Mouse (Mus musculus): ENCODE results near the gene Epb42. TPM values are rescaled to one million over a fixed set of nuclear protein-coding genes. Genes with fewer than 3 reads are reported as not detected.

The Epb42 gene
- polyA plus RNA-seq, 1 experiment from 2014 or later: 61.3 TPM

- no peak overlapping the region for H3K4me2 ChIP-seq
- H3K36me3 ChIP-seq (ENCODE audit: control insufficient read depth, insufficient read depth, low read length): peaks cover 9% of the 10 kb centered on the region
- no peak overlapping the region for H3K4me3 ChIP-seq (ENCODE audit: low read depth, low read length)
- no peak for ATAC-seq (replicated peaks; ENCODE audit: low FRiP score)
- H3K27me3 ChIP-seq (replicated peaks; ENCODE audit: control insufficient read depth, insufficient read depth, low read length): no peaks in the 10 kb centered on the region
- H3K9ac ChIP-seq (ENCODE audit: low read depth, low read length): no peak overlapping the region
- H3K4me1 ChIP-seq (replicated peaks; ENCODE audit: control insufficient read depth, insufficient read depth, low read length): no peaks in the 10 kb centered on the region
- no peak for DNase-seq (ENCODE audit: low spot score)
- WGBS: 88% methylated on average over 9 of the region's 9 CpGs
- no peak overlapping the region for H3K27ac ChIP-seq (ENCODE audit: low read depth, low read length)
- no peaks in the 10 kb centered on the region for H3K9me3 ChIP-seq (ENCODE audit: control insufficient read depth, low read length)
These were observed 20.6 kb downstream of the Epb42 start for GRCm38 (mm10) chr2:121016226-121016625.

- H3K4me1 ChIP-seq (replicated peaks; ENCODE audit: control insufficient read depth, insufficient read depth, low read length): no peaks in the 10 kb centered on the region
- no peak overlapping the region for H3K4me3 ChIP-seq (ENCODE audit: low read depth, low read length)
- no peak for ATAC-seq (replicated peaks; ENCODE audit: low FRiP score)
- DNase-seq (ENCODE audit: low spot score): no peak
- 77% methylated on average over 2 of the region's 2 CpGs for WGBS
- no peaks in the 10 kb centered on the region for H3K27me3 ChIP-seq (replicated peaks; ENCODE audit: control insufficient read depth, insufficient read depth, low read length)
- H3K9me3 ChIP-seq (ENCODE audit: control insufficient read depth, low read length): no peaks in the 10 kb centered on the region
- H3K9ac ChIP-seq (ENCODE audit: low read depth, low read length): no peak overlapping the region
- no peak overlapping the region for H3K27ac ChIP-seq (ENCODE audit: low read depth, low read length)
- peaks cover 9% of the 10 kb centered on the region for H3K36me3 ChIP-seq (ENCODE audit: control insufficient read depth, insufficient read depth, low read length)
- no peak overlapping the region for H3K4me2 ChIP-seq
These were observed 21.4 kb downstream of the Epb42 start for GRCm38 (mm10) chr2:121015507-121015906.

GRCm38 (mm10) chr2:121012676-121013075 lies 24.2 kb downstream of the Epb42 start:
- H3K9ac ChIP-seq (ENCODE audit: low read depth, low read length): no peak overlapping the region
- H3K4me3 ChIP-seq (ENCODE audit: low read depth, low read length): no peak overlapping the region
- H3K36me3 ChIP-seq (ENCODE audit: control insufficient read depth, insufficient read depth, low read length): peaks cover 6% of the 10 kb centered on the region
- no peak overlapping the region for H3K4me2 ChIP-seq
- H3K27ac ChIP-seq (ENCODE audit: low read depth, low read length): no peak overlapping the region
- ATAC-seq (replicated peaks; ENCODE audit: low FRiP score) (no peak), DNase-seq (ENCODE audit: low spot score) (no peak)
- H3K27me3 ChIP-seq (replicated peaks; ENCODE audit: control insufficient read depth, insufficient read depth, low read length): no peaks in the 10 kb centered on the region
- peaks cover 5% of the 10 kb centered on the region; the same call in 1 of the 2 replicates for H3K4me1 ChIP-seq (replicated peaks; ENCODE audit: control insufficient read depth, insufficient read depth, low read length)
- no peaks in the 10 kb centered on the region for H3K9me3 ChIP-seq (ENCODE audit: control insufficient read depth, low read length)
- 90% methylated on average over 9 of the region's 9 CpGs for WGBS

- Histone ChIP-seq H3K4me2 (peak overlapping the region; percentile 78), H3K9ac (ENCODE audit: low read depth, low read length) (peak overlapping the region; percentile 69), H3K27me3 (replicated peaks; ENCODE audit: control insufficient read depth, insufficient read depth, low read length) (no peaks in the 10 kb centered on the region), H3K4me3 (ENCODE audit: low read depth, low read length) (peak overlapping the region; percentile 81), H3K4me1 (replicated peaks; ENCODE audit: control insufficient read depth, insufficient read depth, low read length) (peaks cover 5% of the 10 kb centered on the region; the same call in 1 of the 2 replicates), H3K27ac (ENCODE audit: low read depth, low read length) (no peak overlapping the region), H3K9me3 (ENCODE audit: control insufficient read depth, low read length) (no peaks in the 10 kb centered on the region), H3K36me3 (ENCODE audit: control insufficient read depth, insufficient read depth, low read length) (peaks cover 2% of the 10 kb centered on the region; the same call in 1 of the 2 replicates)
- 27% methylated on average over 5 of the region's 5 CpGs for WGBS
- no peak for DNase-seq (ENCODE audit: low spot score)
- ATAC-seq (replicated peaks; ENCODE audit: low FRiP score): no peak
These were observed 27.7 kb downstream of the Epb42 start for GRCm38 (mm10) chr2:121009071-121009677.

- ATAC-seq (replicated peaks; ENCODE audit: low FRiP score) (peak; percentile 18; the same call in 1 of the 2 replicates), DNase-seq (ENCODE audit: low spot score) (no peak)
- no peaks in the 10 kb centered on the region for H3K9me3 ChIP-seq (ENCODE audit: control insufficient read depth, low read length)
- peak overlapping the region; percentile 69 for H3K9ac ChIP-seq (ENCODE audit: low read depth, low read length)
- WGBS: under 1% methylated on average over 12 of the region's 12 CpGs
- H3K27me3 ChIP-seq (replicated peaks; ENCODE audit: control insufficient read depth, insufficient read depth, low read length): no peaks in the 10 kb centered on the region
- peaks cover 2% of the 10 kb centered on the region; the same call in 1 of the 2 replicates for H3K36me3 ChIP-seq (ENCODE audit: control insufficient read depth, insufficient read depth, low read length)
- H3K4me2 ChIP-seq: peak overlapping the region; percentile 78
- peak overlapping the region; percentile 81 for H3K4me3 ChIP-seq (ENCODE audit: low read depth, low read length)
- H3K27ac ChIP-seq (ENCODE audit: low read depth, low read length): no peak overlapping the region
- peaks cover 5% of the 10 kb centered on the region; the same call in 1 of the 2 replicates for H3K4me1 ChIP-seq (replicated peaks; ENCODE audit: control insufficient read depth, insufficient read depth, low read length)
These were observed 28.2 kb downstream of the Epb42 start for GRCm38 (mm10) chr2:121008664-121009007.

- WGBS: 2% methylated on average over 34 of the region's 34 CpGs
- ATAC-seq (replicated peaks; ENCODE audit: low FRiP score): peak; percentile 96
- peaks cover 5% of the 10 kb centered on the region; the same call in 1 of the 2 replicates for H3K4me1 ChIP-seq (replicated peaks; ENCODE audit: control insufficient read depth, insufficient read depth, low read length)
- H3K4me2 ChIP-seq: peak within 1 kb of the TSS; percentile 78
- DNase-seq (ENCODE audit: low spot score): peak; percentile 88
- no peak within 1 kb of the TSS for H3K27ac ChIP-seq (ENCODE audit: low read depth, low read length)
- H3K27me3 ChIP-seq (replicated peaks; ENCODE audit: control insufficient read depth, insufficient read depth, low read length): no peaks in the 10 kb centered on the region
- H3K4me3 ChIP-seq (ENCODE audit: low read depth, low read length): peak within 1 kb of the TSS; percentile 81
- no peaks in the 10 kb centered on the region for H3K9me3 ChIP-seq (ENCODE audit: control insufficient read depth, low read length)
- H3K36me3 ChIP-seq (ENCODE audit: control insufficient read depth, insufficient read depth, low read length): peaks cover 2% of the 10 kb centered on the region; the same call in 1 of the 2 replicates
- peak within 1 kb of the TSS; percentile 69 for H3K9ac ChIP-seq (ENCODE audit: low read depth, low read length)
These were observed 28.8 kb downstream of the Epb42 start, which contains the start of gene Ccndbp1 for GRCm38 (mm10) chr2:121007925-121008663. TSS of gene Ccndbp1 (plus strand) at chr2:121008403.

GRCm38 (mm10) chr2:121006986-121007385 lies 29.9 kb downstream of the Epb42 start:
- peaks cover 5% of the 10 kb centered on the region; the same call in 1 of the 2 replicates for H3K4me1 ChIP-seq (replicated peaks; ENCODE audit: control insufficient read depth, insufficient read depth, low read length)
- H3K9ac ChIP-seq (ENCODE audit: low read depth, low read length): no peak overlapping the region
- no peak overlapping the region for H3K4me3 ChIP-seq (ENCODE audit: low read depth, low read length)
- ATAC-seq (replicated peaks; ENCODE audit: low FRiP score): no peak
- H3K27ac ChIP-seq (ENCODE audit: low read depth, low read length): no peak overlapping the region
- DNase-seq (ENCODE audit: low spot score): no peak
- 82% methylated on average over 1 of the region's 1 CpGs for WGBS
- no peak overlapping the region for H3K4me2 ChIP-seq
- H3K36me3 ChIP-seq (ENCODE audit: control insufficient read depth, insufficient read depth, low read length): peaks cover under 1% of the 10 kb centered on the region; the same call in 1 of the 2 replicates
- H3K9me3 ChIP-seq (ENCODE audit: control insufficient read depth, low read length): no peaks in the 10 kb centered on the region
- H3K27me3 ChIP-seq (replicated peaks; ENCODE audit: control insufficient read depth, insufficient read depth, low read length): no peaks in the 10 kb centered on the region

- Histone ChIP-seq H3K27me3 (replicated peaks; ENCODE audit: control insufficient read depth, insufficient read depth, low read length) (no peaks in the 10 kb centered on the region), H3K27ac (ENCODE audit: low read depth, low read length) (no peak overlapping the region), H3K4me1 (replicated peaks; ENCODE audit: control insufficient read depth, insufficient read depth, low read length) (peaks cover 3% of the 10 kb centered on the region; the same call in 1 of the 2 replicates), H3K9me3 (ENCODE audit: control insufficient read depth, low read length) (no peaks in the 10 kb centered on the region), H3K9ac (ENCODE audit: low read depth, low read length) (no peak overlapping the region), H3K36me3 (ENCODE audit: control insufficient read depth, insufficient read depth, low read length) (no peaks in the 10 kb centered on the region), H3K4me2 (no peak overlapping the region), H3K4me3 (ENCODE audit: low read depth, low read length) (no peak overlapping the region)
- WGBS: 75% methylated on average over 7 of the region's 7 CpGs
- ATAC-seq (replicated peaks; ENCODE audit: low FRiP score) (no peak), DNase-seq (ENCODE audit: low spot score) (no peak)
These were observed 32.7 kb downstream of the Epb42 start for GRCm38 (mm10) chr2:121004018-121004811.

Data from liver, embryonic 11.5 days (tissue).